In the genomic region with DNA sequence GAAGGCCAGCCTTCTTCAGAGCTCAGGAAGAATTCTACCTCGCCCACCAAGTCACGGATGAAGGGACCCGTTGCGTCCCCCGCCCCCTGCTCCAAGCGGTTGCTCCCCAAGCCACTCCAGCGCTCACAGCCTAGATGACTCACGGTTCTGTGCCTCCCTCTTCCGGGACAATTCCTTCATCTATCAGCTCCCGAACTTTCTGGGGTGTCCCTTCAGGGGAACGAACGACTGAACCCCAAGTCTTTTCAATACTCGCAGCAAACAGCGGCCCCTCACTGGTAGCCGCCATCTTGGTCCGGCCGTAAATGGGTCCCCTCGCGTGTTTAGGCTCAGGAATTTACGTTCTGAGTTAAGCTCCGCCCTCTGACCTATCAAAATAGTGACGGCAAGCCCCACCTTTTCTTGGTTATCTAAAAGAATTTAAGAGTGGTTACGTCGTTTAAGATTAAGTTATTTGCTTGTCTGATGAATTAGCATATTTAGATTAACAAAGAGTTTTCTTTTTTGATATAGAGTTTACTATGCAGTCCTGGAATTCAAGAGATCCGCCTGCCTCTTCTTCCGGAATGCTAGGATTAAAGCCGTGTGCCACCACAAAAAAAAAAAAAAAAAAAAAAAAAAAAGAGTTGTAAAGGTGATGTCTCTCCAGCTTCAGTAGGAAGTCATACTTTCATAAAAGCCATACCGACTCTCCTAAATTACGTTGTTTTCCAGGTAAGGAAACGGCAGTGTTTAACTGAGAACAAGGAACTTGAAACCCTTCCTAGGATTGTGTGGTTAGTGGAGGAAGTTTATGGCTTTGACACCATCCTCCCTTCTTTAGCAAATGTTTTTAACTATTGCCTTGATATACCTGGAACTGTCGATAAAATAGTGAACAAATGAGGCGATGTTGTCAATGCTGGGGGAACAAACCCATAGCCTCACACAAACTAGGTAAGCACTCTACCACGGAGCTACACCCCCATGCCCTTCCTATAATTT, we compare ENCODE assay signal across 8 mouse cellular contexts. TPM values are rescaled to one million over a fixed set of nuclear protein-coding genes. Genes with fewer than 3 reads are reported as not detected.
DNase-seq lines count a peak whose midpoint lies in the region; ATAC-seq lines count a peak whose summit lies in the region.

Gene Zc3hc1 (minus strand): TSS at position 315 of the 984 bp plus-strand sequence.

- H3K4me1 ChIP-seq in hindbrain, embryonic 14.5 days (replicated peaks; ENCODE audit: control insufficient read depth, insufficient read depth, low read length): peaks cover 6% of the 10 kb centered on the region; the same call in 1 of the 2 replicates

- H3K27me3 ChIP-seq in hindbrain, embryonic 14.5 days (ENCODE audit: control insufficient read depth, insufficient read depth, low read length): no peaks in the 10 kb centered on the region

- H3K4me3 ChIP-seq in hindbrain, embryonic 14.5 days (replicated peaks; ENCODE audit: low read length): peak within 1 kb of the TSS; percentile 62

- peak; percentile 96 for DNase-seq in R1 (ENCODE audit: low read depth, low spot score)
- DNase-seq in cerebellum, postnatal 14 days: peak; percentile 81 to 83
- DNase-seq in frontal cortex, postnatal 25 days (ENCODE audit: low spot score in 2 of 2): peak; percentile 49 to 62
- DNase-seq in hindbrain, embryonic 14.5 days (ENCODE audit: low spot score): peak; percentile 83
- DNase-seq in layer of hippocampus, postnatal 36 days: peak; percentile 73 to 76
- peak; percentile 90 for DNase-seq in lung, postnatal 36 days
- peak; percentile 88 for DNase-seq in retina, postnatal 1 day
- peak; percentile 42 for DNase-seq in urinary bladder, adult 2 months (ENCODE audit: low spot score)

- no peaks in the 10 kb centered on the region for H3K9me3 ChIP-seq in hindbrain, embryonic 14.5 days (ENCODE audit: control insufficient read depth, low read length)

- peaks cover 13% of the 10 kb centered on the region for H3K36me3 ChIP-seq in hindbrain, embryonic 14.5 days (replicated peaks; ENCODE audit: control insufficient read depth, insufficient read depth)

- peak; percentile 90 for ATAC-seq in hindbrain, embryonic 14.5 days (ENCODE audit: low FRiP score)

- H3K4me2 ChIP-seq in hindbrain, embryonic 14.5 days (replicated peaks): peak within 1 kb of the TSS; percentile 45

- peak within 1 kb of the TSS; percentile 57 for H3K27ac ChIP-seq in hindbrain, embryonic 14.5 days

- H3K9ac ChIP-seq in hindbrain, embryonic 14.5 days: peak within 1 kb of the TSS; percentile 63

- 19% methylated on average over 33 of the region's 33 CpGs for WGBS in hindbrain, embryonic 14.5 days

RNA-seq across cellular contexts. Expression of gene Zc3hc1, which starts in this region (rescaled TPM):
- polyA plus RNA-seq in hindbrain, embryonic 14.5 days (2014; fragmentation: Nextera tagmentation; extraction: Ambion mirVana): 62.5 and 65.3 TPM in 2 replicates
- total RNA-seq in layer of hippocampus, postnatal 36 days (2021): 10 to 100 TPM; 24.5 to 27.9 TPM
- polyA plus RNA-seq in urinary bladder, adult 2 months (2012; rRNA removed): 13.9 and 14.7 TPM in 2 replicates

Comparison
In these comparisons a context has a peak if more than half of its experiments do, and no peak if none do; other contexts are left out.
1. Peak in every context shown above with its lines: DNase-seq, ATAC-seq, H3K4me3 ChIP-seq and H3K27ac ChIP-seq.
2. DNase-seq: peak in every context shown above with its lines; median percentile 96 in R1; 90 in lung, postnatal 36 days; 88 in retina, postnatal 1 day; 83 in hindbrain, embryonic 14.5 days; 82 in cerebellum, postnatal 14 days; 74 in layer of hippocampus, postnatal 36 days; 56 in frontal cortex, postnatal 25 days; 42 in urinary bladder, adult 2 months.